Mouse (Mus musculus) layer of hippocampus, adult 9-11 months (tissue): ENCODE data around the gene Gm27027.
A peak's percentile ranks its signal among the peaks of the same experiment; 100 is the strongest.

ENCODE experiments used
- DNase-seq: peaks from one replicate; pipeline ENCODE4 v3.0.0; 2022

Gm27027 gene

DNA sequence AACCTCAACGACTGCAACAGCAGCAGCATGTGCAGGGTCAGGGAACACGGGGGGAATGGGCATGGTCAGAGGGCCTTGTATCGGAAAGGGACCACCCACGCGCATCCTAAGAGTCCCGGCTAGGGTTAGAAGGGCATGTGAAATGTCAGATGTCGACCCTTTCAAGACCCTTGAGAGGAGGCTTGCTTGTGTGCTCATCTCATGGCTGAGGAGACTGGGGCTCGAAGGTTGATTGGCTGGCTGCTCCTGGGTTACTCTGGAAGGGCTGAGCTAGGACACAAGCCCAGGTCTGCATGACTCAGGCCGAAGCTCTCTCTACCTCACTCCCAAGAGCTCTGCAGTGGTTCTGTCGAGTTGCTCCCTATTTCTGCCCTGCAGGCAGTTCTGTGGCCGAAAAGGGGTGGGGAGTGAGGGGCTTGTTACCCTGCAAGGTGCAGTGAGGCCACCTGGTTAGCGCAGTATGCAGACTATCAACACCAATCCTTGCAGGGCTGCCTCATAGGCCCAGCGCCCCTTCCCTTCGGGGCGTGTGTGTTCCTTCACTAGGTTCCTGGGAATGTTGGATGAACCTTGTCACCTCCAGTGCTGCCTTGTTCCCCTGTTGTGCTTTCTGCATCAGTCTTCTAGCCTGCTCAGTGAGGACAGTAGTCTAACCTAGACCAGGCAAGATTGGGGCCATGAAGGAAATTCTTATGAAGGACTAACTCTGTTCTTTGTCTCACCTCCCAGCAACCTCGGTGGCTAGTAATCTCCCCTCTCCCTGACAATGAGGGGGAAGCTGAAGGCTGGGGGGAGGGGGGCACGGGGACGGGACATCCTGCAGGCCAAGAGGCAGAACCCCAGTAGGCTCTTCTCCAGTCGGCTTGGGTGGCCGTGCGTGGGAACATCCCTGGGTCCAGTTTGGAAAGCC lies 20.4 kb downstream of the Gm27027 start:
- DNase-seq = no peak

DNA sequence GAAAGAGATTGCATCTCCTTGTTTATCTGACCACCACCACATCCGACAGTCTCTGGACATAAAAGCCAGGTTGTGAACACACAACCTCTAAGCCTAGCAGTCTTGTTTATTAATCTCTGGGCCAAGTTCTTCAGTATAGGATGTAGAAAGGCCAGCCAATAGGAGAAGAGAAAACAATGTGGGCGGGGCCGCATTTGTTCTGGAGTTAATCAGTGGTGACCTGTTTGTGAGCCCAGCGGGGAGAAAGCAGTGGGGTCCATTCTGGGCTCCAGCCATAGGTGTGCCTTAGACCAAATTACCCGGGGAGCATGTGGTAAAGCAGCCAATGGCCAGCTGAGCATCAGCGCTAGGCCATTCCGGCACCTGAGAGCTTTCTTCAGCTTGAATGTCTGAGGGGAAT lies 21.1 kb downstream of the Gm27027 start:
- no peak for DNase-seq

DNA sequence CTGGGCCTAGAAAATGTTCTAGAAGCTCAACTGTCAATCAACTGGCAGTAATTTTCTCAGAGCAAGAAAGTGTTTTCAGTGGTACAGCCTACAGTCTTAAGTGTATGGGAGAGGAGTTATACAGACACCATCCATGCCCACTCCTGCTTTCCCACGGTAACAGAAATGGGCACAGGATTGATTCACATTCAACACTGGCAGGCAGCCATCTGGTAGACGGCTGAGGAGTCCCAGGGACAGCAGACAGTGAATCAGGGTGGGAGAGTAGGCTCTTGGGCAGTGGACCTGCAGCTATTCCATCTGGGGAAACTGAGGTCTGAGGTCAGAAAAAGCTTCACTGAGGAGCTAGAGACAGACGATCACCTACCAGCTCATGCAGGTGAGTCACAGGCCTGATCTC lies 24.5 kb downstream of the Gm27027 start:
- no peak for DNase-seq

DNA sequence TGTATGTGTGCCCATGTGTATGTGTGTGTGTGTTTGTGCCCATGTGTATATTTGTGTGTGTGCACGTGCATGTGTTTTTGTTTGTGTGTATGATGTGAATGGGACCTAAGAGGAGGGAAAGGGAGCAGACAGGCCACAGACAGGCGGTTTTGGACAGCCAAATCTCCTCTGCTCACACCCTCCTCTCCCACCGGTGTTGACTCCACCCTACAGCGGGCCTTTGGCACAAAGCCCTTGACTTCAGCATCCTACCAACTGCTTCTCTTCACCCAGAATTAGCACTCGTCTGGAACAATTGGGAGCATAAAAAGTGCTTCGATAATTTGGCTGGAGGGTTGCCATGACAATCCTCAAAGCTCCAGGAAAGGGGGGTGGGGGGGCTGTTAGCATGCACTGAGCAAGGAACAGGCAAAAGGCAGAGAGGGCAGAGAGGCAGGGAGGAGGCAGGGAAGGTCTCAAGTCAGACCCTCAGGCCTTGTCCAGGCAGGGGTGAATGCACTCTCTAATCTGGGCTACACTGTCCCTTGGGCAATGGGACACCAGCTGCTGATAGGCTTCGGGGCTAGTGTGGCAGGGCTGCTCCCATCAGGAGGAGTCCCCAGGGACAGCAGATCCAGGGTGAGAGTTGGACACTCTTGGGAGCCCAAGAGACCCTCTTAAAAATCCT lies 31.5 kb downstream of the Gm27027 start:
- peak; percentile 83 for DNase-seq

DNA sequence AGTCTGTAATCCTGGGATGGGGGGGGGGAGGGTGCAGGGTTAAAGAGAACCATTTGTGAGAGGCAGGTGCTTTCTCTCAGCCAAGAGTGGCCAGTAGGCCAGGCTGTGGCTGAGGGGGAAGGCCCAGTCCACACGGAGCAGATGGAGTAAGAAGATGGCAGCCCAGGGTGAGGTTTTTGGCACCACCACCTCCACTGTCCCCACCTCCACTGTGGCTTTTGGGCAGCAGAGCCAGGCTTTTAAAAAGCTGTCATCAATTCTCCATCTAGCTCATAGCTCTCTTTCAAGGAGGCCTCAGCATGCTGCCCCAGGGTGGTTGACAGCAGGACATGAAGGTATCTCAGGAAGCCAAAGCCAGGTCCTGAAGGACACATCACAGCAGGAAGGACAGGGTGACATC lies 32.4 kb downstream of the Gm27027 start:
- no peak for DNase-seq

DNA sequence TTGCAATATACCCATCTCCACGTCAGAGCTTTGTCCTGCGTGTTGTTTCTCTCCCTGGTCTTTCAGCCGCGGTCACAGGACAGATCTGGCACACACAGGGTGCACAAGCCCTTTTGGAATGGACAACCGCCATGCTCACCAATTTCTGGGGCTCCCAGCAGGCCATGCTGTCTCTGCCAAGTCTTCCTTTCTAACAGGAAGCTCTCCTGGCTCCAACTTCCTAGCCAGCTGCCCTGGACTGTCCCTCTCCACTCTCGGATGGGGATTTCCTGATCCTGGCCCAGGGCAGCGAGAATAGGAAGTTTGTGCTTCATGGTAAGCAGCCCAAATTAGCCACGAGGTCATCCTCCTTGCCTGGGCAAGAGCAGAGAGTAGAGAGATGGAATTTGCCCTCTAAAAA lies 34.4 kb downstream of the Gm27027 start:
- no peak for DNase-seq

DNA sequence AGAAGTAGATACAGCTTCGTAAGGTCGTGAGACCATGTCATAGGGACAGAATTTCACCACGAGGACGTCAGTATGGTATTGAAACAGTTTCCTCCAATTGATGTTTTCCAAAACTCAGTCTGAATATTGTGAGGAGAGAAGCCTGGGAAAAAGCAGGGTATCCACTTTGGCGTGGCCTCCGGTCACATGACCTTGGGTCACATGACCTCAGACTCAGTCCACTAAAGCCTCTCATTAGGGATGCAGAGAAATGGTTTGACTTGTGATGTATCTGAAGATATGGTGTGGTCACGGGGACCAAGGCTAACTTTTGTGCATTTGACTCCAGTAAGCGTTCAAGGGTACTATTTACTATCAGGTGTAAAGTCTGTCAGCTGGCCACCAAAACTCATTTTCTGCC lies 36.8 kb downstream of the Gm27027 start:
- DNase-seq = no peak

DNA sequence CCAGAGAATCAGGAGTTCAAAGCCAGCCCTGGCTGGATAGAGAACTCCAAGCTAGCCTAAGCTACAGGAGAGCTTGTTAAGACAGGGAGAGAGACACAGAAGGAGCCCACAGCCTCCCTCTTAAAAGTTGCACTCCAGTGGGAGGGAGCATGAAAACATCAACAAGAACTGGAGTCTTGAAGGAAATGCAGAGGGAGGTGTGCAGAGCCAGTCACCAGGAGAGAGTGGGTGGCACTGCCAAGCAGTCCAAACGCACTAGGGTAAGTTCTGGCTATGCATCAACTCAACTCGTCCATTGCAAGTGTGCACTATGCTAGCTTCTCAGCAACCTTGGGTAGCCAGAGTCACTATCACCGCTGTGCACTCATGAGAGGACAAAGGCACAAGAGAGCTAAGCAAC lies 37.9 kb downstream of the Gm27027 start:
- no peak for DNase-seq

DNA sequence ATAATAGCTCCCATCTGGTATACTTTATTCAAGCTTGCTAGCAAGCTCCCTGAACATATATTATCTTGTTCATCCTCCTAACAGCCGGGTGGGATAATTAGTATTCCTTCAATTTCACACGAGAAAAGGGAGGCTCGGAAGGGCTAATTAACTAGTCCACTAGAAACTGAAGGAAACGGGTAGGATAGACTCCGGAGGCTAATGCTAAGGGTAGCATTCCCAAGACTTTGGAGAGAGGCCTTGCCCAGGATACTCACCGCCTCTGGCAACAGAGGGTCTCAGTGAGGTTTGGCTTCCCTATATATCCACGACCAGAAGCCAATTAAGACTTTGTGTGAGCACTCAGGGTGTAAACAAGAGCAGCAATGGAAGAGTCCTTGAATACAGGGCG lies 38.4 kb downstream of the Gm27027 start:
- DNase-seq = no peak

DNA sequence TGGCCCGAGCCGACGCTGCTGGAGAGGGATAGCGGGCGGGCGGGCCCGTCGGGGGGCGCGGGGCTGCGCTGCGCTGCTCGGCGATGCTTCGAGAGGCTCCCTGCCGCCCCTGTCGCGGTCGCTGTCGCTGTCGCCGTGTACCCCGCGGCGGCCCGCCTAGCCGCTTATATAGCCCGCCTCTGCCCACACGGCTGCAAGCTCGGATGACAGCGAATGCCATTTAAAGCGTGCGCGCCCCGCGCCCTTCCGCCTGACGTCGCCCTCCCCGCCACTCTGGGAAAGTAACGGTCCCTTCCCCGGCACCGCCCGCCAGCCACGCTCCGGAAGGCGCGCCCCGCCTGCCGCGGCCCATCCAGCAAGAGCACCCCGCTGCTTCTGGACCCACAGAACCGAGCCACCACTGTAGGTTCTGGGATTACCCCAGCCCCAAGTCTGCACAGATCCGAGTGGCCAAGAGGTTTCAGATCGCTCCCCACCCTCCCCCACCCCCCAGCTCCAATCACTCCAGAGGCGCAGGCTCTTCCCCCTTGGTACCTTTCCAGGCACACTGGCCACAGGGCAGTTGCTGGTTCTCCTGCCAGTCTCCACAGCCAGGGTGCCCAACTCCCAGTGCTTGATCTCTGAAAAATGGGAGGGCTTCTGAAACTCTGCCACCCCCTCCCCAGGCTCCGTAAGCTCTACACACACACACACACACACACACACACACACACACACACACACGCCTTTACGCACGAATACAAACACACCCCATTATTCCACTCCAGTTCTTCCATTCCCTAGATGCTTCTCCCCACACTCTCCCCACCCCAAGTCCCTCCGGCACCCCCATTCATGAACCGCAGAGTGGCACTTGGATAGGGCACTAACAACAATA lies 39.0 kb downstream of the Gm27027 start, which contains the start of gene Gm13889:
Gene Gm13889 (minus strand): TSS at position 294 of the 877 bp plus-strand sequence.
- peak; percentile 89 for DNase-seq

DNA sequence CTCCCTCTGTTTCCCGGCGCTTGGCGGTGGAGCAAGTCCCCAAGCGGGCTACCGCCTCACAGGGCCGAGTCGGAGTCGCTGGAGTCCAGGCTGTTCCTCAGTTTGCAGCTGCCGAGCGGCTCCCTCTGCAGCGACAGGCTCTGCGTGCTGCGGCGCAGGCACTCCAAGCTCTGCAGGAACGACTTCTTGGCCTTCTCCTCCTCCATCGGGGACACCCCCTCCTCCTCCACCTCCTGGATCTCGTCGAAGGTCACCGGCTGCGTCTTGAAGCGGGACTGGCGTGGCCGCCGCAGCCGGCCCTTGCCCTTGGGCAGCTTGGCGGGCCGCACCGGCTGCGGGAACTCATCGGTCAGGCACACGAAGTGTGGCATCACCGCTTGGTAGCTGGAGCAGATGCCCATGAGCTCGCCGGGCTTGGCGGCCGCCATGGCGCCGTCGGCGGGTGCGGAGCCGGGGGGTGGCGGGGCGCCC lies 39.8 kb downstream of the Gm27027 start:
- DNase-seq = peak; percentile 38

DNA sequence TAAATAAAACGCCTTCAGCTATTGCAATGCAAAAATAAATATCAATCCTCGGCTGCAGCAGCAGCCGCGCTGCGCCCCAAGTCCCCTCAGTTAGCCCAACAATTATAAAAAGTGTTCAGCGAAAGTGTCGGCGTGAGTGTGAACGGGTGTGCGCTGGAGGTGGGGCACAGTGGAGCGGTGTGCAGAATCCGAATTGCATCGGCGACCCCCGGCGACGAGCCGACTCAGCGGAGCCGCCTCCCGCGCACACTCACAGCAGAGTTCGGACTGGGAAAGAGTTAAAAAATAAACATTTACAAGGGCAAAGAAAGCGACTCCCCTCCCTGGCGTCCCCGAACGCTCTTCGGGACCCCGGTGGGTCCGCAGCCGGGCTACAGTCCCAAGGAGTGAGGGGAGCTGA lies 40.3 kb downstream of the Gm27027 start:
- DNase-seq = no peak

DNA sequence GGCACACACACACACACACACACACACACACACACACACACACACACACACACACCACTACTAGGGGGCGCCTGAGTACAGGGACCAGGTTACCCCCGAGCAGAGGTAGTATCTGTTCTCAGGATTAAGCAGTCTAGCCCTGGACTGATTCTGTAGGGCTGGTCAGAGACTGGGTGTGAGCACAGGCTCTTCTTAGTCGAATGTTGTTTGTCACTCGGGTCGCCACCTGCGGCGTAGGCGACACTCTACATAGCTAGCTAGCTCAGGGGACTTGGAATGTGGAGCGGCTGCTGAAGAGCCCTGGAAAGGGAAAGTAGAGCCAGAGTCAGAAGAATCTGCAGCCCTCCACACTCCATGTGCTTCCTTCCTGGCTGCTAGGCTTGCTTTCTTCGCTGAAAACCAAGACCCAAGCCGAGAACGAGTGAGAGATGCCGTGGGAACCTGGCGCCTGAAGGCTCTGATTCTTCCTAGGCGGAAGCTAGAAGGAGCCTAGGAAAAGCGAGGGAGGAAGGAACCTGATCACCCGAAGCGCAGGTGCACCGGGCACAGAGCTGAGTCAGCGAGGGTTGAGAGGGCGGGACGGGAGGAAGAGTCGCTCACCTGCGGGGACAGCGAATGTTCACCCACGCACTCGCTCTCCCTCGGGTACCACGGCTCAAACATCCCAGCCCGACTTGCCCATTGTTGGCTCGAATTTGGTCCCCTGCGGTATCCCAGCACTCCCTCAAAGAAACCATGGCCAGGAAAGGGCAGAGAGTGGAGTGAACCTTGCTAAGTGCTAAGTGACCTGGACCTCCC lies 41.2 kb downstream of the Gm27027 start:
- DNase-seq = peak; percentile 62

DNA sequence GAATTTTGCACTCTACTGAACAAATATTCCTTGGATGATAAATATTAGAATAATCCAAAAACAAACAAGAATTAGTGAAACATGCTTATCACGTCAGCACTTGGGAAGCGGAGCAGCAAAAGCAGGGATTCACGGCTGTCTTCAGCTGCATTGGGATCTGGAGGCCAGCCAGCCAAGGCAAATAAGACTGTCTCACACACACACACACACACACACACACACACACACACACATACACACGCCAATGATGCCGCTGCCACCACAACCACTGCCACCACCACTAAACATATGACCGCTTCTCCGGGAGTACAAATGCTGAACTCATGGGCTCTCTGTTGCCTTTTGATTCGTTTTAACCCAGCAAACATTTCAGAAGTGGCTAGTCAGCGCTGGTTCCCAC lies 42.4 kb downstream of the Gm27027 start:
- DNase-seq = no peak

DNA sequence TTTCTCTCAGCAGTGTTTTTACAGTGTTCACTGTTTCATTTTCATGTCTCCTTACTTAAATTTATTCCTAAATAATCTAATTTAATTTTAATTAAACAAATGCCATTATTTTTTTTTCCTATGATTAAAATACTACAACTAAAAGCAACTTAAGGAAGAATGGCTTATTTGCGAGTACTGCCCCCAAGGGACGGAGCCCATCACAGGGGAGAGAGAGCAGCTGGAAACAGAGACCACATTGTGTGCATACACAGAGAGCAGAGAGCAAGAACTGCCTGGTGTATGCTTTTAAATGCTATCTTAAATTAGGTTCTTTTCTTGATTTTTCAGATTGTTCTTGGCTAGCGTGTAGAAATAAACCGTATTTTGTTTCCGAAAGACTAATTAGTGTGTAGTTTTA lies 49.2 kb downstream of the Gm27027 start:
- DNase-seq = no peak

DNA sequence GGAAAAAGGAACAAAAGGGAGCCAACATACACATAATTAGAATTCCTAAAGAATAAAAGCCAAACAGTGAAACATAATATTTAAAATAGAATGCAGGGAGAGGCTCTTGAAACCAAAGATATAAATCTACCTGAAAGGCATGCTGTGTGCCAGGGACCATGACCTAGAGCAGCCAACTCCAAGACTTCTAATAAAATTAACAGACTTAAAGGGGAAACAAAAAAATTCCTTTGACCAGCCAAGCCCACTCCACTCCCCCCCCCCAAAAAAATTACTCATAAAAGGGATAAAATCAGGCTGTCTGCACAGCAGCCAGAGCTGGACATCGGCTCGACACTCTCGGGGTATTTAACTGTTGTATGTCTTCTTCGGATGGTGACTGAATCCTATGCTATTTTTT lies 51.3 kb downstream of the Gm27027 start:
- DNase-seq = no peak

DNA sequence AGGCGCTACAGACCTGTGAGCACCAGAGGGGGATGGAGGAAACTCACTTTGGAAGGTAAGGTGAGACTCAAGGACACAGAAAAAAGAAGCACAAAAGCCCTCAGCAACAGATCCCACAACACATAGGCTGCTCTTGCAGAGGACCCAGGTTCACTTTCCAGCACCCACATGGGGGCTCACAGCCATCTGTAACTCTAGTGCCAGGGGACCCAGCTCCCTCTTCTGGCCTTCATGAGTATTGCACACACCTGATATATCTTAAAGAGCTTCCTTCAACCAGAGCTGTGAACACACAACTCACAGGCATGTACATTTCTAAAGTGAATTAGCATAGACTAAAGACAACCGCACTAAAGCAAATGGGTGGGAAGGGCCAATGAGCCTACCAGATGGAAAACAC lies 52.1 kb downstream of the Gm27027 start:
- no peak for DNase-seq

DNA sequence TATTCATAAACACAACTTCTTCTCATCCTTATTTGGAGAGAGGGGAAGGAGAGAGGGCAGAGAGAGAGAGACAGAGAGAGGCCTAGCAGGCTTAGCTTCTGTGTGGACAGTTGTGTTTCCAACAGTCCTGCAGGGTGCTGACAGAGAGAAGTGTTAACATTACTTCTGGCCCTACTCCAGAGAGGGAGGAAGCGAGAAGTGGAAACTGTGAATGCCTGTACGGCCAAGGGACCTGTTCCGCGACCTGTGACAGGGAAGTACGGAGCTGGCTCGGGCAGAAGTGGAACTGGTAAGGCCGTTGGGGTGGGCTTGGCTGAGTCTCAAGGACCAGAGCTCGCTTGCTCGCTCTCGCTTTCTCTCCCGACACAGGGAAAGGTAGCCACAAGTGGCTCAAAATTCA lies 54.5 kb downstream of the Gm27027 start:
- peak; percentile 63 for DNase-seq

DNA sequence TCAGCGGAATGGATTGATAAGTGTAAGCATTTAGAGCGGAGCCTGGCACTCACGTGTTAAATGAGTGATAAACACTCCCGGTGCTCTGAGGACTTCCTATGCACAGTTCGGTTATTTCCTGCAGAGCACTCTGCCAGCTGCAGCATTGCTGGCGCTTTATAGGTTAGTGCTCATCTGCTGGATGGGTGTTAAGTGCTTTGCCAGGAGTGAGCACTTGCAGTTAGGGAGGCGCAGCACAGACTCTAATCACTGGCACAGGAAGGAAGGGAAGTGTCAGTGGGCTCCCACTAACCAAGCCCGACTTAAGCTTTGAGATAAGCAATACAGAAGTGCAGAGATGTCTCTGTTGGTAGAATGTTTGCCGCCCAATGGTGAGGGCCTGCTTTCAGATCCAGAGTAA lies 57.6 kb downstream of the Gm27027 start:
- no peak for DNase-seq

DNA sequence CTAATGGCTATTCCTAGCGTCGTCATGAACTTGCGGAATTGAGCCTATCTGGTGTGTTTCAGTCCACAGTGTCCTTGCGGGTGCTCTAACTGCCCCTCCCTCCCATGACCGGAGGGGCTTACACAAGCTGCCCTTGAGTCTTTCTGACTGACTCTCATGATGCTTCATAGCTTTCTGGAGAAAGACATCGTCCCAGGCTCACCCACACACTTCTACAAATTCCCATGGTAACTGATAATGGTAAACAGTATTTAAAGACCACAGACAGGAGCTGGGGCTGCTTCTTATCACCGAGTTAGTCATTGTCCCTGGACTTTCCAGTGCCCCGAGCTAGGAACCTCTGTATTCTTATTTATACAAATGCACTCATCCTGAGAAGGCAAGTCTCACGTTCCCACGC lies 67.3 kb downstream of the Gm27027 start:
- no peak for DNase-seq

DNA sequence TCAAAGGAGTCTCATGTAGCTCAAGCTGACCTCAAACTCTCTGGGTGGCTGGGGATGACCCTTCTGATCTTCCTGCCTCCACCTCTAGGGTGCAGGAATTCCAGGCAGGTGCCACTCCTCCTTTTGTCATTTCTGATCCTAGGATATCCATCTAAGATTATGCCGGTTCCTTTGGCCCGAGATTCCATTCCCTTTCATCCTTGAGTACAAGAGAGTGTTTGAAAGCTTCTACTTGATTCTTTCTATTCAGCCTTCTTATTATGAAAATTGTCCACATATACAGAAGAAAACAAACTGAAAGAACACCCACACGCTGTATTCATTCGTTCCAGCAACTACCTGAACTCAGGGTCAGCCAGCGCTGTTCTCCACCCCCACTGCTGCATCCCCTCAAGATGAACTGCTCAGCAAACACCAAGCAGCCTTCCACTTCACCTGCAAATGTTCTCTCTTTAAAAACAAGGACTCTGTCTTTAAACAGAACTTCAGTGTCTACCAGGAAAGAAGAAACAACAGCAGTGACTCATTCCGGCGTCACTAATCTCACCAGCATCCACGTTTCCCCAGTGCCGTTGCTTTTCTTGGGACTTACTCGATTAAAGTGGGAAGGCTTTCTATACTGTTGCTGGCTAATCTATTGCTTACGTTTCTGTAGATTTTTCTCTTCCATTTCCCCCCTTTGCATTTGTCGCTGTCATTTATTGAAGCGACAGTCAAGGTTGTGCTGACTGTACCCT lies 68.3 kb downstream of the Gm27027 start:
- DNase-seq = no peak

DNA sequence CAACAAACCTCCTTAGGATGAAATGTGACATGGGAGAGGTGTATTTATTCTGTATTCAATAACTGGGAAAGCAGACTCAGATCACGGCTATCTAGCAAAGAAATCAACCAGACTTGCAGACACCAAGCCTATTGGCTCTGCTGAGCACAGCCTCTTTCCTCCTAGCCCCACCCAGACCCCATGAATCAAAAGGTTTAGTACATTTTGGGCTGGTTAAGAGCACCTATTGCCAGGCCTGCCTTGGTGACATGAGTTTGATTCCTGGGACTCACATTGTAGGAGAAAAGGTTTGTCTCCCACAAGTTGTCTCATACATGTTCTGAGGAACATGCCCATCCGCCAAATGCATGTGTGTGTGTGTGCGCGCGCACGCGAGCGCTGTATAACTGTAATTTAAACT lies 70.0 kb downstream of the Gm27027 start:
- DNase-seq = no peak
